Mouse (Mus musculus) lung, adult 18-20 months (tissue): ENCODE measurements around the gene Cyb5r3.

Source experiments
- DNase-seq, 2 experiments: peaks; one replicate each; pipeline ENCODE4 v3.0.0; 2022; ENCODE audit warnings: mixed read lengths in 2 of 2

The Cyb5r3 gene

DNA sequence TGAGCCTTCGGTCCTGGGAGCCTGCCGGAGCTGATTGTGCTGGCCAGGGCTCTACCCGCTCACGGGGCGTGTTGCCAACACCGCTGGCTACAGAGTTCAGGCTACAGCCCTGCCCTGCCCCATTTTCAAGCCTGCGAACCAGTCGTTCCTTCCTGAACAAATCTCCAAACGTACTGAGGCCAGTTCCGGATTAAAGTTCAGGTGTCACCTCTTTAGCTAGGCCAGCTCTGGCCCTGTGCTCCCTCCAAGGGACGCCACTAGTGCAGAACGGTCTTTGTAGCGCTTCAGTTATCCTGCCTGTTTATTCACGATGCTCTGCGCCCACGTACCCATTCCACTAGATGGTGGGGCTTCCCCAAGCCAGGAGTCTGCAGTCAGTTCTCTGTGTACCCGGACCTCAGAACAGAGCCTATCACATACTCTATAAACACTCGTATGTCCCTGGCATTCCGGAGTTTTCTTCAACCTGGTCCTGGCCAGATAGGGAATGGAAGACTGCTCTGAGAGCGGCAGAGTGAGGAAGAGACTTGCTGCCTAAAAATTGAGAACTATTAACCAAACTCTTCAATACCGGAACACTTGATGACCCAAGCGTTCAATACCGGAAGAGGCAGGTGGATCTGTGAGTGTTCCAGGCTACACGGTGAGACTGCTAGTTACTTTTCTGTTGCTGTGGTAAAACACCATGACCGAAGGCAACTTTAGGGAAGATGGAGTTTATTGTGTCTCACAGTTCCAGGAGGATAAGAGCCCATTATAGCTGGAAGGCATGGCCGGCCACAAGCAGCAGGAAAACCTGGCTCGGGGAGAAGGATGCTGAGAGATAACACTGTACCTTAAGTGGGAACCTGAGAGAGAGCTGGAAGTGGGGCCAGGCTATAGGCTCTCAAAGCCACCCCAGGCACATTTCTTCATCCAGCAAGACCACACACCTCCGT is at the start of gene Cyb5r3:
Gene Cyb5r3 (minus strand): TSS at position 101 of the 938 bp plus-strand sequence.
- DNase-seq = no peak

DNA sequence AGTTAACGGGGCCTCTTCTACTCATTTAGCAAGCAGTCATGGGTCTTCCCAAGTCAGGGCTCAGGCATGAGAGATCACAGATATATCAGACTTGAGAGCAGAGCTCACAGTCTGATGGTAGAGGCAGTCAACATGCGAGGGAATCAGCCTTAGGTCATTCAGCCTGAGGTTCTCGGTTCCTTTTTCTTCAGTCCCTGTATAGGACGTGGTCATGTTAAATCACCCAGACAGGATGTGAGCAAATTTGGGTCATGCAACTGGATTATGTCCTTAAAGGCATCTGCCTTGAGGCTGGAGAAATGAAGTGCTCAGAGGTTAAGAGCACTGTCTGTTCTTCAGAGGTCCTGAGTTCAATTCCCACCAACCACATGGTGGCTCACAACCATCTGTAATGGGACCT is 49.3 kb upstream of the Cyb5r3 start:
- DNase-seq = no peak

GRCm38 (mm10) chr15:83220368-83221013 is 48.1 kb upstream of the Cyb5r3 start:
- no peak for DNase-seq

GRCm38 (mm10) chr15:83215322-83216216 is 43.2 kb upstream of the Cyb5r3 start:
- DNase-seq = no peak

DNA sequence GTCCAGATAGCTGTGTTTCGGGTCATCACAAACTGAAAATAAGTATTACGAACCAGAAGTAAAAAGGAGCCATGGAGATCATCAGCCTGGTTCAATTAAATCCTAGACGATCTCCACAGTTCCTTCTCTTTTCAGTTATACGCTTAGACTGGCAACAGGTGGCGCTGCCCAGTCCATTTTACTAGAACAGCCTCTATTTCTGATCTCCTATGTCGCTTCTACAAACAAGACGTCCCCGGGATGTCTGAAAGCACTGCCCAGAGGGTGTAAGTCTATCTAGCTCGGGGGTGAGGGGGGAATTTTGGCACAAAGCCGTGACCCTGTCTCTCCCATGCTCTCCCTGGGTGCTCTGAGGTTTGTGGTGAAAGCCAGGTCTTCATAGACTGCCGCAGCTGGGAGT is 37.8 kb upstream of the Cyb5r3 start:
- peak; percentile 64 to 73 for DNase-seq

GRCm38 (mm10) chr15:83209719-83210118 is 37.3 kb upstream of the Cyb5r3 start:
- no peak for DNase-seq

DNA sequence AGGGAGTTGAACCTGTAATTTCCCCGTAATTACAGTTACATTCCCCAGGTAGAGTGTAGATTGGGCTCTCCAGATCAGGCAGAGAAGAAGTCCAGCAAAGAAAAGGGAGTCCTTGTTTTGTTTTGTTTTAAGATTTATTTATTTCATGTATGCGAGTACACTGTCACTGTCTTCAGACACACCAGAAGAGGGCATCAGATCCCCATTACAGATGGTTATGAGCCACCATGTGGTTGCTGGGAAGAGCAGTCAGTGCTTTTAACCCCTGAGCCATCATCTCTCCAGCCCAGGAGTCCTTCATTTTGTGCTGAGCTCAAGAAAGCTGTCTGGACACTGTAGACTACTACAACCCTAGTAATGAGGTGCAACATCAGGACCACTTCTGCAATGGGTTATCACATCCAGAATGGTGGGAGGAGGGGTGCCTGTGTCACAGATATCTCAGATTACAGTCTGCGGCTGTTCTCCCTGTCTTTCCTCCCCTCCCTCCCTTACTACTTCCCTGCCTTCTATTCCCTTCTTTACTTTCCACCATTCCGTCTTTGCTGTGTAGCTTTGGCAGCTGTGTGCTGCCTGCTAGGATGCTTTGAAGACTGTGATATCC is 36.8 kb upstream of the Cyb5r3 start:
- no peak for DNase-seq

DNA sequence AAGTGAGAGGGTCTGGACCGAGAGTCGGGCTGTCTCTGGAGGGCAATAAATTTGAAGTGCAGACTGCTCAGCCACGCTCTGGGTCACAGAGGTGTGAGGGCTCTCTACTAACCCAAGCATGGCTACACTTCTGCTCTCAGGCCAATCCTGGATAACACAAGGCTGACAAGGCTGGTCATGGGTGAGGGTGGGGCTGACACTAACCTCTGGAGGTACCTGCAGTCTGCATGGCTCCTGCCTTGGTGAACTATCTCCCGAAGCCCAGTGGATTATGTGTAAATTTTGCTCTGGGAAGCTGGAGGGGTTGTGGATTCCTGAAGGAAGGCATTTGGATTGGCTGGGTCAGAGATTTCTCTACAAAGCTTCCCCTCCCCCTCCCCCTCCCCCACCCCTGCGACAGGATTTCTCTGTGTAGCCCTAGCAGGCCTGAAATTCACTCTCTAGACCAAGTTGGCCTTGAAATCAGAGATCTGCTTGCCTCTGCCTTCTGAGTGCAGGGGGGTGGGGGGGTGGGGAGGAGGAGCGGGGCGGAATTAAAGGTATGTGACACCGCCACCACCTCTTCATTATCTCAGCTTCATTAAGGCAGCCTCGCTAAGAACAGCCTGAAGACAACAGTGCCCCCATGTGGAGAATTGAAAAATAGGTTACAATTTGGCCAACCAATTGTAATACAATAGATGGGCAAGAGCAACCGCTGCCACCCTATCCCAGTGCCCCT is 32.5 kb upstream of the Cyb5r3 start:
- DNase-seq = peak in 1 of 2 experiments; percentile 71

GRCm38 (mm10) chr15:83202412-83202811 is 30.0 kb upstream of the Cyb5r3 start:
- no peak for DNase-seq

DNA sequence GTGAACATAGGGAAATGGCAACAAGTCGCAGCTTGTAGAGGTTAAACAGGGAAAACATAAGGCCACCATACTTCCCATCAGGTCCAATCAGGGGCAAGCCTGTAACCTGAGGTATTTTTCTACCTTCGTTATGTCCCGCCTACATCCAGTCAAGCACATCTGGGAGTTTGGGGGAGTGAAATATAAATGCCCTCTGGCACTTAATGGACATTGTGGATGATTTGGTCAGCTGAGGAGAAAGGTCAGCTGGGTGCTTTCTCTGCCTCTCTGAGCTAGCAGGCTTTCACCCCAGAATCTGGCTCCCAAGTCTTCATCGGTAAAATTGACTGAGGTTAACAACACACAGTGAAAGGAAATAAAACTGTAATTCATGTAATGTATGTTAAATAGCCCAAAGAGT is 21.0 kb upstream of the Cyb5r3 start:
- DNase-seq = no peak

- peak; percentile 32 to 35 for DNase-seq
Measured at GRCm38 (mm10) chr15:83182351-83182750, 10.0 kb upstream of the Cyb5r3 start.

GRCm38 (mm10) chr15:83181800-83182330 is 9.5 kb upstream of the Cyb5r3 start:
- peak; percentile 41 to 52 for DNase-seq

DNA sequence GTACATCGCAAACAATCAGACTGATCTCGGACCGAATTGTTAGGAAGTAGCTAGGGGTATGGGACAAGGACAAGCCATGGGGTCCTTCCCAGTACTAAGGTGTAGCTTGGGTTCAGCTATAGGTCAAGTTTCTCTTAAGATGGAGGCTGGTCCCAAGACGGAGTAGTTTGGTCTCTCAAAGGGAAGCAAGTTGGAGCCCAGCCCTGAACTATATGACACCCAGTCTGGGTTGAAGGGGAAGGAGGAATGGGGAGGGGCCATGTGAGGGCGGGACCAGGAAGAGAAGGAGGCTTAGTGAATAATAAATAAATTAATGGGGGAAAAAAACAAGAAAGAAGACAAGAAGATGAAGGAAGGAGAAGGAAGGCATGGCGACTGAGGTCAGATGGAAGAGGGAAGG is 7.6 kb upstream of the Cyb5r3 start:
- DNase-seq = no peak

DNA sequence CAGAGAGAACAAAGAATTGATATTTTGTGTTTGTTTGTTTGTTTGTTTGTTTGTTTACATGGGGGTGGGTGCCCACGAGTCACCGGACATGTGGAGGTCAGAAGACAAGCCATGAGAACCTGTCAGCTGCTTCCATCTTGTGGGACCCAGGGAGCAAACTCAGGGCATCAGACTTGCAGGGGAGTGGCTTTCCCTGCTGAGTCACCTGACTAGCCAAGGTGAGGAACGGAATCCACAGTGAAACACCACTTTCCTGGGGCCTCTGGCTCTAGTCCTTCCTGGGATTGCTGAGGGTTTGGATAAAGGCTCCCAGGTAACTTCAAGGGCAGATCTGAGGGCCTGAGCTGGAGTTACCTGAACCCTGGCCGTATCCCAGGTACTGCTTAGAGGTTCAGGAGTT is 4.3 kb upstream of the Cyb5r3 start:
- no peak for DNase-seq

GRCm38 (mm10) chr15:83173914-83174884 is 1.8 kb upstream of the Cyb5r3 start:
- DNase-seq = no peak

DNA sequence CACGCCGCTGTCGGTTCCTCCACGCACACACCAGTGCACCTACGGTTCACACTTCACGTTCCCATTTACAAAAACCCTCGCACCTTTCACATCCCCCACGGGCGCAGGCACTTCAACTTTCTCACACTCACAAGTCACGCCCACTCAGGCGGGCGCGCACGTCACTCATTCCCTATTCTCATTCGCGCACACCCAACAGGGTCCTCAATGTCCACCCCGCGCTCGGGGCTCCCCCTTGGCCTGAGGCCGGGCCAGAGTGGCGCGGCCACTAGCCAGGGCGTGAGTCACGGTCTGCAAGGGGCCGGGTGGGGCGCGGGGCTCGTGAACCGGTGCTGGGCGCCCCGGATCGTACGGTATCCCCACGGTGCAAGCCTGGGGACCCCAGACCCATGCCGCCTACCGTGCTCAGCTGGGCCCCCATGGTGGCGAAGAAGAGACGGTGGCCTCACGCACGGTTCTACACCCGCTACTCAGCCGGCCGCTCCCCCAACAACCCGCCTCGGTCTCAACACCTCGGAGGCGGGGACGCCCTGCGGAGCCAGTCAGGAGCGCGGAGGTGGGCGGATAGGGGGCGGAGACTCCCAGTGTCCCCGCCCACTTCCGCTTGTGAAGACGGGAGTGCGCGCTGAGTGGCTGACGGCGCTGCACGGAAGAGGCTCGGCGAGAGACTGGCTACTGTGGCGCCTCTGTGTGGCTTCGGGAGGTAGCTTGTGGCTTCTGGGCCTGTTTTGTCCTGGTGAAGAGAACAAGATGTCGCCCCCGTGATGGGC is 495 bp downstream of the Cyb5r3 start:
- DNase-seq = peak; percentile 97 to 98

DNA sequence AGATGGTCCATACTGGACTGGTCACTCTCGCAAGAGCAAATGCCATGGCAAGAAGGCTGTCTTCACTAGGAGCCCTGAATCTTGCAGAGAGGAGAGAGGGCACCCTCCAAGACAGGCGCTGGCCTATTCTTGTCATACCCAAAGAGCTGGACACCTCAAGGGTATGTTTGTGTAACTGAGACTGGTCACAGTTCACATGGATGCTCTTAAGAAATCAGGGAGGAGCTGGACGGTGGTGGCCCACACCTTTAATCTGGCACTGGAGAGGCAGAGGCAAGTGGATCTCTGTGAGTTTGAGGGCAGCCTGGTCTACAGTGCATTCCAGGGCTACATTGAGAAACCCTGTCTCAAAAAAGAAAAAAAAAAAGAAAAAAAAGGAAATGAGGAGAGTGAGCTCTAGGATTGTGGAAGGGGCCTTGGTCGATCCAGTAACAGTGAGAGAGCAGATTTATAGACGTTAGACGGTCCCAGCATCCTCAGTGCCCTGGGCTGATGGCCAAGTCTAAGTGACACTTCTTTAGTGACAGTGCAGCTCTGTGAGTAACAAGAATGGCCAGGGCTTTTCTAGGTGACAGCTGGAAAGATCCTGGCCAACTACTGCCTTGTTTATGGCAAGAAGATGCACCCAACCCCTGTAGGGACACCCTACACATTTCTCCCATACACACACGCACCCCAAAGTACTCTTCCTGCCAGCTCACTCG is 1.3 kb downstream of the Cyb5r3 start:
- no peak for DNase-seq

GRCm38 (mm10) chr15:83169772-83170722 is 2.3 kb downstream of the Cyb5r3 start:
- peak; percentile 76 to 87 for DNase-seq
